Mouse (Mus musculus): ENCODE results near the gene Dpp3. TPM values are rescaled to one million over a fixed set of nuclear protein-coding genes. Genes with fewer than 3 reads are reported as not detected.

Gene Dpp3
- total and polyA plus RNA-seq, 3 experiments, result 58.7 to 82.7 TPM; not detected in 1

DNA sequence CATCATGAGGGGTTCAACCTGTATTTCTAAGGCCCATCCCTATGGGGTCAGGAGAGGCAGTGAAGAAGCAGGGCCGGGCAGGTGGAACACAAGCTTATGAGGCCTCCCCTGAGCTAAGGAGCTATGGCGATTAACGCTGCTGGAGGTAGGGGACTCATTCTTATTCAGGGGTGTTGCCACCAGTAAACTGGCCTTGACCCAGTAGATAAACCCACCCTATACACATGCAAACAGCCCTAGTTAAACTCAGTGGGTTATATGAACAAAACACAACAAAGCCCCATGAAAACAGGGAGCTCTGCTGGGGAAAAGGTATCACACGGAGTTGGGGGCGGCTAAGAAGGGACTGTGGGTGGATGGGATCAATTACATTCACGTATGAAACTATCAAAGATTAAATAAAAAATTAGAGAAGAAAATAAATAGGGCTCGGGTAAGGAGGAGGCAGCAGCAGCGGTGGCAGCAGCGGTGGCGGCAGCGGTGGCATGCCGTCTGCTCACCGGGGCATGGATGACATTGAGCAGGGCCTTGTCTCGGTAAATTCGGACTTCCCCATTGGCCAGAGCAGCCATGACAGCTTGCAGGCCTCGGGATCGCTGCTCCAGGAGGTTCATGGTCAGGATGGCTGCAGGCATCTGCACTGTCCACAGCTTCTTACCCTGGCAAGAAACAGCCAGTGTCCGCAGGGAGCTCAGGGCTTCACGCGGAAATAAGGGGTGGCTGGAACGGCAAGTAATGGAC, 31.1 kb downstream of the Dpp3 start:
- Histone ChIP-seq H3K4me3 (ENCODE audit: control insufficient read depth in 1 of 2, insufficient read depth in 1 of 2, low read depth in 2 of 2, low read length in 2 of 2) (no peak overlapping the region), H3K27ac (ENCODE audit: control insufficient read depth, low read depth, low read length) (no peak overlapping the region), H3K4me1 (ENCODE audit: control insufficient read depth in 1 of 2, insufficient read depth in 2 of 2, low read length in 2 of 2) (peaks cover 2 to 4% of the 10 kb centered on the region in 2 experiments; a peak in 2 of 4 replicates), H3K9ac (ENCODE audit: control insufficient read depth, low read depth, low read length, poor library complexity, severe bottlenecking) (no peak overlapping the region), H3K27me3 (ENCODE audit: control insufficient read depth in 1 of 2, insufficient read depth in 2 of 2, low read length in 2 of 2) (no peaks in the 10 kb centered on the region), H3K36me3 (ENCODE audit: control insufficient read depth in 1 of 2, insufficient read depth in 2 of 2, low read length in 2 of 2) (peaks cover 0 to 2% of the 10 kb centered on the region in 2 experiments; a peak in 1 of 4 replicates), H3K79me2 (ENCODE audit: control insufficient read depth, insufficient read depth, low read length, poor library complexity) (no peaks in the 10 kb centered on the region), H3K9me3 (replicated peaks; ENCODE audit: insufficient read depth, low read length) (no peaks in the 10 kb centered on the region)
- TF ChIP-seq KAT2A (conservative IDR thresholded peaks at IDR 0.05; ENCODE audit: low read depth, low read length), result no peak
- TF ChIP-seq E2F4 (IDR thresholded peaks at IDR 0.05; ENCODE audit: borderline replicate concordance, low read depth, low read length), result no peak
- DNase-seq (ENCODE audit: low read depth, low spot score), result no peak

DNA sequence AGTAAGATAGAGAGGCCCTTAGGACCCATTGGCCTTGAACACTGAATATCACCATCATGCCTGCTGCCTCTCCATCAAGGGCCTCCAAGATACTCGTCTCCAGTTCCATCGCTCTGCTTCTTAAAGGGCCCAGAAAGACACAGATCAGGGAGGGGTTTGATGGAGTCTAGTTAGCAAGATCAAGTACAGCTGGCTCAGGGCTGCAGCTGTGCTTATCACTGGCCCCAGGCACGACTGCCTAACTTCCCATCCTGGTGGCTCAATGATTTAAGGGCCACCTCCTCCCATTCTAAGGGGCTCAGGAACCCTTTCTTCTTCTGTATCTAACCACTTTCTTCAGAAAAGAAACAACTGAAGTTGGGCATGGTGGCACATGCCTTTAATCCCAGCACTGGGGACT, 36.3 kb downstream of the Dpp3 start:
- Histone ChIP-seq H3K27me3 (ENCODE audit: control insufficient read depth in 1 of 2, insufficient read depth in 2 of 2, low read length in 2 of 2) (no peaks in the 10 kb centered on the region), H3K79me2 (ENCODE audit: control insufficient read depth, insufficient read depth, low read length, poor library complexity) (no peaks in the 10 kb centered on the region), H3K9me3 (replicated peaks; ENCODE audit: insufficient read depth, low read length) (no peaks in the 10 kb centered on the region), H3K27ac (ENCODE audit: control insufficient read depth, low read depth, low read length) (no peak overlapping the region; the same call in 1 of the 2 replicates), H3K9ac (ENCODE audit: control insufficient read depth, low read depth, low read length, poor library complexity, severe bottlenecking) (no peak overlapping the region), H3K4me3 (ENCODE audit: control insufficient read depth in 1 of 2, insufficient read depth in 1 of 2, low read depth in 2 of 2, low read length in 2 of 2) (no peak overlapping the region), H3K4me1 (ENCODE audit: control insufficient read depth in 1 of 2, insufficient read depth in 2 of 2, low read length in 2 of 2) (peaks cover 4 to 9% of the 10 kb centered on the region in 2 experiments), H3K36me3 (ENCODE audit: control insufficient read depth in 1 of 2, insufficient read depth in 2 of 2, low read length in 2 of 2) (peaks cover 0 to 5% of the 10 kb centered on the region in 2 experiments; a peak in 2 of 4 replicates)
- peak; percentile 84 for DNase-seq (ENCODE audit: low read depth, low spot score)
- TF ChIP-seq E2F4 (IDR thresholded peaks at IDR 0.05; ENCODE audit: borderline replicate concordance, low read depth, low read length) (no peak), GABPA (IDR thresholded peaks at IDR 0.05; ENCODE audit: low read depth, low read length) (no peak), GATA1 (IDR thresholded peaks at IDR 0.05; ENCODE audit: low read depth, low read length) (peak; percentile 83), TAL1 (IDR thresholded peaks at IDR 0.05; ENCODE audit: low read length) (peak; percentile 85), USF1 (IDR thresholded peaks at IDR 0.05; ENCODE audit: low read depth, low read length) (no peak), POLR2AphosphoS5 (IDR thresholded peaks at IDR 0.05; ENCODE audit: borderline replicate concordance, low read depth, low read length) (no peak), ELF1 (IDR thresholded peaks at IDR 0.05; ENCODE audit: low read depth, low read length) (no peak), USF2 (IDR thresholded peaks at IDR 0.05; ENCODE audit: borderline replicate concordance in 1 of 2, insufficient read depth in 1 of 2, low read depth in 1 of 2, low read length in 2 of 2) (no peak), KAT2A (conservative IDR thresholded peaks at IDR 0.05; ENCODE audit: low read depth, low read length) (no peak), MAZ (IDR thresholded peaks at IDR 0.05; ENCODE audit: low read depth, low read length) (no peak), MXI1 (IDR thresholded peaks at IDR 0.05; ENCODE audit: low read depth, low read length) (no peak), JUND (IDR thresholded peaks at IDR 0.05; ENCODE audit: low read depth, low read length) (no peak), CHD1 (IDR thresholded peaks at IDR 0.05; ENCODE audit: low read depth, low read length) (no peak), ZMIZ1 (IDR thresholded peaks at IDR 0.05; ENCODE audit: low read depth, low read length) (no peak), RAD21 (IDR thresholded peaks at IDR 0.05; ENCODE audit: low read depth, low read length) (no peak), CHD2 (IDR thresholded peaks at IDR 0.05; ENCODE audit: low read length) (no peak), SMC3 (IDR thresholded peaks at IDR 0.05; ENCODE audit: low read depth, low read length) (no peak), MAX (IDR thresholded peaks at IDR 0.05; ENCODE audit: low read length) (no peak), HCFC1 (IDR thresholded peaks at IDR 0.05; ENCODE audit: low read depth, low read length) (no peak), MYB (IDR thresholded peaks at IDR 0.05; ENCODE audit: low read depth, low read length) (no peak), ZNF384 (IDR thresholded peaks at IDR 0.05; ENCODE audit: low read depth, low read length) (no peak), TCF12 (IDR thresholded peaks at IDR 0.05; ENCODE audit: low read depth, low read length) (peak; percentile 90), BHLHE40 (IDR thresholded peaks at IDR 0.05; ENCODE audit: borderline replicate concordance, low read depth, low read length) (no peak), RCOR1 (IDR thresholded peaks at IDR 0.05; ENCODE audit: low read depth, low read length) (peak; percentile 43; the same call in 1 of the 2 replicates), POLR2AphosphoS2 (IDR thresholded peaks at IDR 0.05; ENCODE audit: low read length) (no peak), MYC (IDR thresholded peaks at IDR 0.05; ENCODE audit: low read depth, low read length) (no peak), NELFE (IDR thresholded peaks at IDR 0.05; ENCODE audit: low read depth, low read length) (no peak), MEF2A (IDR thresholded peaks at IDR 0.05; ENCODE audit: extremely low read depth, insufficient replicate concordance, low read depth, low read length, poor library complexity, severe bottlenecking) (no peak), NRF1 (IDR thresholded peaks at IDR 0.05; ENCODE audit: insufficient read depth, low read depth, low read length, poor library complexity, severe bottlenecking) (no peak), ZC3H11A (IDR thresholded peaks at IDR 0.05; ENCODE audit: low read depth, low read length) (no peak)

All from MEL (cell line).